Mouse (Mus musculus) ovary, adult 18-20 months (tissue): ENCODE results near the gene Mrps35.

Source experiments
- DNase-seq: peaks from one replicate; pipeline ENCODE4 v3.0.0; 2022; ENCODE audit warnings: low spot score, mixed read lengths

Gene Mrps35

GRCm38 (mm10) chr6:147088517-147088916 is 46.0 kb downstream of the Mrps35 start:
- DNase-seq, result no peak

GRCm38 (mm10) chr6:147090191-147090590 is 47.6 kb downstream of the Mrps35 start:
- no peak for DNase-seq

GRCm38 (mm10) chr6:147091136-147092120 is 48.9 kb downstream of the Mrps35 start, which contains the start of gene Klhl42:
TSS of gene Klhl42 (plus strand) at chr6:147091379.
- peak; percentile 58 for DNase-seq

- DNase-seq, result no peak
Observed at GRCm38 (mm10) chr6:147092136-147092535, 49.6 kb downstream of the Mrps35 start.

GRCm38 (mm10) chr6:147094771-147095170 is 52.2 kb downstream of the Mrps35 start:
- no peak for DNase-seq

- DNase-seq, result no peak
Observed at GRCm38 (mm10) chr6:147096109-147096508, 53.5 kb downstream of the Mrps35 start.

GRCm38 (mm10) chr6:147096934-147097333 is 54.4 kb downstream of the Mrps35 start:
- no peak for DNase-seq

GRCm38 (mm10) chr6:147097346-147097929 is 54.9 kb downstream of the Mrps35 start:
- no peak for DNase-seq

- no peak for DNase-seq
Observed at GRCm38 (mm10) chr6:147099458-147100277, 57.1 kb downstream of the Mrps35 start.

GRCm38 (mm10) chr6:147102293-147102692 is 59.7 kb downstream of the Mrps35 start:
- no peak for DNase-seq

- DNase-seq, result no peak
Observed at GRCm38 (mm10) chr6:147105529-147105928, 63.0 kb downstream of the Mrps35 start.

- DNase-seq, result no peak
Observed at GRCm38 (mm10) chr6:147106716-147107115, 64.2 kb downstream of the Mrps35 start.

GRCm38 (mm10) chr6:147109283-147109682 is 66.7 kb downstream of the Mrps35 start:
- no peak for DNase-seq

GRCm38 (mm10) chr6:147116579-147116978 is 74.0 kb downstream of the Mrps35 start:
- peak; percentile 37 for DNase-seq

GRCm38 (mm10) chr6:147117764-147118163 is 75.2 kb downstream of the Mrps35 start:
- no peak for DNase-seq

GRCm38 (mm10) chr6:147118190-147118589 is 75.6 kb downstream of the Mrps35 start:
- no peak for DNase-seq

- DNase-seq, result no peak
Observed at GRCm38 (mm10) chr6:147121320-147121719, 78.8 kb downstream of the Mrps35 start.
